In genomic region chr6:138583314-138583713, GRCm38 (mm10) we compare ENCODE assay signal across 10 mouse cellular contexts. TPM values are rescaled to one million over a fixed set of nuclear protein-coding genes. Genes with fewer than 3 reads are reported as not detected.
A peak's percentile ranks its signal among the peaks of the same experiment; 100 is the strongest.
DNase-seq lines count a peak whose midpoint lies in the region; ATAC-seq lines count a peak whose summit lies in the region.
"Had no signal": no experiment of that assay in that cellular context is flagged by ENCODE, and none has a peak within 500 bp of the region (broad histone marks: within the 10 kb centered on the region; RNA-seq: fewer than 3 reads in every experiment).

No protein-coding gene starts in this region.

- 58% methylated on average over 8 of the region's 8 CpGs for WGBS in kidney, embryonic 15.5 days
- 68% methylated on average over 8 of the region's 8 CpGs for WGBS in limb, embryonic 11.5 days

- H3K9me3 ChIP-seq in kidney, embryonic 15.5 days (replicated peaks), result no peaks in the 10 kb centered on the region
- H3K9me3 ChIP-seq in limb, embryonic 11.5 days (ENCODE audit: control insufficient read depth, low read length), result no peaks in the 10 kb centered on the region

- no peaks in the 10 kb centered on the region for H3K36me3 ChIP-seq in kidney, embryonic 15.5 days
- H3K36me3 ChIP-seq in limb, embryonic 11.5 days (ENCODE audit: control insufficient read depth, insufficient read depth, low read length), result no peaks in the 10 kb centered on the region

- no peak overlapping the region for H3K9ac ChIP-seq in kidney, embryonic 15.5 days
- H3K9ac ChIP-seq in limb, embryonic 11.5 days (ENCODE audit: low read length), result no peak overlapping the region

- peak; percentile 64; the same call in 1 of the 2 replicates for ATAC-seq in kidney, embryonic 15.5 days (replicated peaks; ENCODE audit: low FRiP score)
- ATAC-seq in limb, embryonic 11.5 days (ENCODE audit: insufficient number of reproducible peaks, low FRiP score, low TSS enrichment, low read depth), result no peak
- ATAC-seq in granulocyte monocyte progenitor cell, adult 5-6 weeks (replicated peaks; ENCODE audit: poor library complexity, severe bottlenecking), result no peak
- ATAC-seq: lung, postnatal 0 days had no signal

- H3K4me2 ChIP-seq in kidney, embryonic 15.5 days, result no peak overlapping the region
- no peak overlapping the region for H3K4me2 ChIP-seq in limb, embryonic 11.5 days (ENCODE audit: low read depth, severe bottlenecking)

- no peak overlapping the region for H3K4me3 ChIP-seq in kidney, embryonic 15.5 days (replicated peaks)
- no peak overlapping the region for H3K4me3 ChIP-seq in limb, embryonic 11.5 days (ENCODE audit: low read depth, low read length)

- H3K4me1 ChIP-seq in kidney, embryonic 15.5 days, result no peaks in the 10 kb centered on the region
- no peaks in the 10 kb centered on the region for H3K4me1 ChIP-seq in limb, embryonic 11.5 days (ENCODE audit: control insufficient read depth, insufficient read depth, low read length)

- H3K27me3 ChIP-seq in kidney, embryonic 15.5 days, result no peaks in the 10 kb centered on the region
- H3K27me3 ChIP-seq in limb, embryonic 11.5 days (ENCODE audit: control insufficient read depth, insufficient read depth, low read length), result no peaks in the 10 kb centered on the region

- H3K27ac ChIP-seq in kidney, embryonic 15.5 days, result no peak overlapping the region
- H3K27ac ChIP-seq in limb, embryonic 11.5 days (replicated peaks; ENCODE audit: low read depth, low read length), result no peak overlapping the region

- peak; percentile 6 for DNase-seq in adrenal gland, postnatal 25 days
- DNase-seq in adrenal gland, postnatal 4 days (ENCODE audit: low spot score in 2 of 2), result no peak
- no peak for DNase-seq in kidney, postnatal 25 days
- DNase-seq in embryo, embryonic 10 days (ENCODE audit: low spot score), result peak; percentile 70
- DNase-seq in limb, embryonic 11.5 days (ENCODE audit: low spot score), result peak; percentile 70
- DNase-seq in thymus, postnatal 10 days (ENCODE audit: low spot score in 2 of 2), result no peak

RNA-seq across cellular contexts. Expression of gene Lmo3, which starts 1.5 kb away (rescaled TPM):
- total RNA-seq in adrenal gland, postnatal 25 days (2021), result 1.2 and 1.8 TPM in 2 replicates
- total RNA-seq in adrenal gland, postnatal 4 days (2021), result 1 to 10 TPM in 1 of 2 experiments, under 1 TPM in 1; 0.98 to 2.2 TPM
- polyA plus RNA-seq in kidney, embryonic 15.5 days (2015; fragmentation: Nextera tagmentation; extraction: Ambion mirVana), result 0.78 and 0.80 TPM in 2 replicates
- polyA plus RNA-seq in limb, embryonic 11.5 days (2014; fragmentation: Nextera tagmentation; extraction: Ambion mirVana), result 3.9 and 6.1 TPM in 2 replicates
- not detected in 2 replicates for total RNA-seq in granulocyte monocyte progenitor cell, adult 5-6 weeks (2014; fragmentation: Nextera tagmentation)
- not detected in 2 replicates for total RNA-seq in granulocyte monocyte progenitor cell, adult 5-6 weeks (2017)
- total RNA-seq: neutrophil, adult 5-6 weeks had no signal

Comparison
In these comparisons a context has a peak if more than half of its experiments do, and no peak if none do; other contexts are left out.
1. DNase-seq: peak in adrenal gland, postnatal 25 days (single experiment), embryo, embryonic 10 days (single experiment) and limb, embryonic 11.5 days (single experiment); none in adrenal gland, postnatal 4 days (0 of 2), kidney, postnatal 25 days (0 of 2) and thymus, postnatal 10 days (0 of 2).